Mouse (Mus musculus) spleen, adult 2 months (tissue): ENCODE data around the gene Efcab5. TPM values are rescaled to one million over a fixed set of nuclear protein-coding genes. Genes with fewer than 3 reads are reported as not detected.

Experiments used
- DNase-seq, 2 experiments: peaks; one replicate each; pipeline versions ENCODE4 v3.0.0 to v3.0.0-alpha.2; 2012 to 2021; ENCODE audit warnings: low spot score in 2 of 2, low read depth in 1 of 2
- H3K27ac ChIP-seq: fragments of 200-500 bp; 2 replicates; pipeline ENCODE4 v1.5.1; 2012; ENCODE audit warnings: low read length, inconsistent platforms; ENCODE audit not compliant: insufficient read depth
- H3K27me3 ChIP-seq: fragments of 200-500 bp; 2 replicates; pipeline ENCODE4 v1.6.1; 2012; ENCODE audit warnings: mild to moderate bottlenecking, moderate library complexity, low read length, inconsistent platforms; ENCODE audit not compliant: control insufficient read depth, insufficient read depth
- H3K36me3 ChIP-seq: fragments of 200-500 bp; 2 replicates; pipeline ENCODE4 v1.6.1; 2012; ENCODE audit warnings: mild to moderate bottlenecking, low read length, inconsistent platforms; ENCODE audit not compliant: control insufficient read depth, insufficient read depth
- H3K4me1 ChIP-seq: fragments of 200-500 bp; 2 replicates; pipeline ENCODE4 v1.6.1; 2011; ENCODE audit warnings: inconsistent platforms; ENCODE audit not compliant: control insufficient read depth, insufficient read depth, insufficient read length
- H3K4me3 ChIP-seq: fragments of 200-500 bp; 2 replicates; pipeline ENCODE4 v1.5.1; 2011; ENCODE audit warnings: mild to moderate bottlenecking, inconsistent platforms; ENCODE audit not compliant: insufficient read depth, insufficient read length; ENCODE audit errors: extremely low read depth
- CTCF ChIP-seq: fragments of 200-500 bp; IDR thresholded peaks from 2 replicates; pipeline ENCODE4 v1.5.1; 2011; ENCODE audit warnings: mild to moderate bottlenecking, inconsistent platforms; ENCODE audit not compliant: insufficient read depth, insufficient read length, insufficient replicate concordance; ENCODE audit errors: extremely low read depth
- POLR2A ChIP-seq: fragments of 200-500 bp; IDR thresholded peaks from 2 replicates; pipeline ENCODE4 v1.6.1; 2011; ENCODE audit warnings: low read depth, low read length, inconsistent platforms
- WGBS: fragments of 180-500 bp; shearing (Covaris S2); methylation state at CpG from one replicate; pipeline ENCODE4 v1.1.7; 2018; 5-methylcytosine and 5-hydroxymethylcytosine counted together
- polyA plus RNA-seq: library from polyadenylated mRNA; depleted of rRNA; stranded (reverse); fragments of >200 nt; gene quantifications from 2 replicates; pipeline ENCODE4 v1.2.3, GENCODE M21; 2012

Efcab5 gene
- polyA plus RNA-seq, 1 experiment, result 0.14 TPM

GRCm38 (mm10) chr11:77180886-77181285, 7.9 kb downstream of the Efcab5 start:
- no peak overlapping the region for H3K4me3 ChIP-seq
- DNase-seq, result no peak
- H3K4me1 ChIP-seq, result no peaks in the 10 kb centered on the region
- no peaks in the 10 kb centered on the region for H3K36me3 ChIP-seq
- no peak for TF ChIP-seq CTCF
- no peak for TF ChIP-seq POLR2A
- 51% methylated on average over 4 of the region's 4 CpGs for WGBS
- H3K27ac ChIP-seq, result no peak overlapping the region
- no peaks in the 10 kb centered on the region for H3K27me3 ChIP-seq

DNA sequence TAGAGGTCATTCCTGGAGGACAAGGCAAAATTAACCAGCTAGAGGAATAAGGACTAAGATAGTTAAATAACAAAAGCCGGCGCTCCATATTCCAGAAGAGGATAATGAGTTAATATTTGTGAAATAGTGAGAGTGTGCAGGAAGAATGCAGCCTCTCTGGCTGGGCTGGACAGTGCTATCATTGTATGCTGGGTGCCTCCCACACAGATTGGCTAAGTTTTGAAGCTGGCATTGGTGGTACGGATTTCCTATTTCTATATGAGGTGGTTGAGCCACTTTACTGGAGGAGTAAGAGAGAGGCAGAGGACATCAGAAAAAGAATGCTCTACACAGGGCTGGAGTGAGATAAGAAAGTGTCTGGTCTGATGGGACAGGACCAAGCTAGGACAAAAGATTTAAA, 9.0 kb downstream of the Efcab5 start:
- H3K4me3 ChIP-seq, result no peak overlapping the region
- H3K27me3 ChIP-seq, result no peaks in the 10 kb centered on the region
- TF ChIP-seq CTCF (no peak), POLR2A (no peak)
- 96% methylated on average over 3 of the region's 3 CpGs for WGBS
- DNase-seq, result no peak
- no peaks in the 10 kb centered on the region for H3K4me1 ChIP-seq
- H3K27ac ChIP-seq, result no peak overlapping the region
- no peaks in the 10 kb centered on the region for H3K36me3 ChIP-seq

DNA sequence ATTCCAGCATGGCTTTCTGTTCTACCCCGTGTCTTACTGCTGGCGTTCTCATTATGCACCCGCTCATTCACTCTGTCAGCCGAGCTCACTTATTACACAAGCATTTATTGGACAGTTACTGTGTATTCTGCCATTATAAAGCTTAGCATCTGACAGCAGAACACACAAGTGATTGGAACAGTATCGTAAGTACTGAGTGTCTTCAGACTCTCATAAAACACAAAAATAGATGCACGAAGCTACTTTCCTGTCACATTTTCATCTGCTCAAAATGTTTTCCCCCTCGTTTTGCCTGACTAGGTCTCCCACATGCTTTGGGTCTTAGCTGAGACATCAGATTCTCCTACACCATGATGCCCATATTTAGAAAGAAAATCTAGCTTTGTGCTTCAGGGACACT, 14.2 kb downstream of the Efcab5 start:
- Histone ChIP-seq H3K36me3 (no peaks in the 10 kb centered on the region), H3K27me3 (no peaks in the 10 kb centered on the region), H3K27ac (no peak overlapping the region), H3K4me3 (no peak overlapping the region), H3K4me1 (no peaks in the 10 kb centered on the region)
- TF ChIP-seq POLR2A, result no peak
- TF ChIP-seq CTCF, result no peak
- DNase-seq, result no peak
- 84% methylated on average over 7 of the region's 7 CpGs for WGBS

DNA sequence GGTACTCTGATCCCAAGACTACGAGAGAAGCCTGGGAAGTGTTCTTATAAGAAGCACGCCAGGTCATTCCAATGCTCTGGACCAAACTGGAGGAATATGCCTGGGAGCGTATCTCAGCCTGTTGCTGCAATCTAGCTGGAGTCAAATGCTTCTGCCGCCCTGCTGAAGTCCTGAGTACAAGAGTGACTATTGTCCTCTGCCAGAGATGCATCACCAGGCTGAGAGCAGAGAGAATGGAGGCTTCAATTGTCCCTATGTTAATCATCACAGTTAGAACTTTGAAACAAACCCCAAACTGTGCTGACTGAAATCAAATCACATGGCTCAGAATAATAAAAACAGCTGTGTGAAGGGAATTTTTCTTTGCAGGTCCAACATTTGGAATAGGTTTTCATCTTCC, 15.0 kb downstream of the Efcab5 start:
- WGBS, result 89% methylated on average over 4 of the region's 4 CpGs
- TF ChIP-seq POLR2A, result no peak
- TF ChIP-seq CTCF, result no peak
- no peak for DNase-seq
- Histone ChIP-seq H3K36me3 (no peaks in the 10 kb centered on the region), H3K27ac (no peak overlapping the region), H3K4me1 (no peaks in the 10 kb centered on the region), H3K4me3 (no peak overlapping the region), H3K27me3 (no peaks in the 10 kb centered on the region)

GRCm38 (mm10) chr11:77160744-77161143, 28.0 kb downstream of the Efcab5 start:
- Histone ChIP-seq H3K4me3 (no peak overlapping the region), H3K36me3 (no peaks in the 10 kb centered on the region), H3K27ac (no peak overlapping the region), H3K4me1 (no peaks in the 10 kb centered on the region), H3K27me3 (no peaks in the 10 kb centered on the region)
- DNase-seq, result no peak
- TF ChIP-seq CTCF (no peak), POLR2A (no peak)
- 65% methylated on average over 1 of the region's 1 CpGs for WGBS

GRCm38 (mm10) chr11:77160341-77160740, 28.4 kb downstream of the Efcab5 start:
- Histone ChIP-seq H3K27ac (no peak overlapping the region), H3K27me3 (no peaks in the 10 kb centered on the region), H3K4me3 (no peak overlapping the region), H3K36me3 (no peaks in the 10 kb centered on the region), H3K4me1 (no peaks in the 10 kb centered on the region)
- 52% methylated on average over 9 of the region's 9 CpGs for WGBS
- DNase-seq, result no peak
- no peak for TF ChIP-seq POLR2A
- TF ChIP-seq CTCF, result no peak

- TF ChIP-seq POLR2A (no peak), CTCF (no peak)
- Histone ChIP-seq H3K4me3 (no peak overlapping the region), H3K36me3 (no peaks in the 10 kb centered on the region), H3K27me3 (no peaks in the 10 kb centered on the region), H3K27ac (no peak overlapping the region), H3K4me1 (no peaks in the 10 kb centered on the region)
- 76% methylated on average over 5 of the region's 5 CpGs for WGBS
- DNase-seq, result no peak
Measured at GRCm38 (mm10) chr11:77154214-77154613, 34.6 kb downstream of the Efcab5 start.
